Mouse (Mus musculus) embryo, embryonic 10.5 days (tissue): ENCODE measurements around the gene Nup107.

Experiments
- DNase-seq: peaks from one replicate; pipeline ENCODE4 v3.0.0-alpha.2; 2015; ENCODE audit warnings: low spot score

Gene Nup107

GRCm38 (mm10) chr10:117801886-117802285 lies 9.4 kb upstream of the Nup107 start:
- no peak for DNase-seq

GRCm38 (mm10) chr10:117799806-117800205 lies 7.3 kb upstream of the Nup107 start:
- no peak for DNase-seq

DNA sequence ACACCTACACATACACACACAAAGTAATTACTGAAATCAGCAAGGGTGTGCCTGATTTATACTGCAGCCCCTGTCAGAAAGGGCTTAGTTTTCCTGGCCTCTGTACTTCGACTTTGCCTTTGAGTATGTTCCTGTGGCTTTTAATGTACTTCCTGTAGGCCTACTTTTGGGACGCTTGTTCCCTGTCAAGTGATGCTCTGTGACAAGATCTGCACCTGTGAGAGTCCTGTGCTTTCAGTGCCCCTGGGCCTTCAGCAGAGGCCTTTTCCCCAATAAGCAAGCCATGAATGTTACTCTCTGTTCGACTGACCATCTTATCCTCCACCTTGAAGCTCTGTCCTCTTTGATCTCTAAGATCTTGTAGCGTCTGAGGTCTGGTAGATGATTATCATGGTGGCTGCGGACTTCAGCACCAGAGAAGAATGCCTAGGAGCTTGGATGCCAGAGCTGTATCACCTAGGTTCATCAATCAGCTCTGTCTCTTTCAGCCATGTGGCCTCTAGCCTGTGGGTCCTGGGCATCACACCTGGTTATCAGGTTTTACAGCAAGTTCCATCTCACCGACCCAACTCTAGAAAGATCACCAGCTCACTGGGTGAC lies 6.0 kb upstream of the Nup107 start:
- DNase-seq: no peak

DNA sequence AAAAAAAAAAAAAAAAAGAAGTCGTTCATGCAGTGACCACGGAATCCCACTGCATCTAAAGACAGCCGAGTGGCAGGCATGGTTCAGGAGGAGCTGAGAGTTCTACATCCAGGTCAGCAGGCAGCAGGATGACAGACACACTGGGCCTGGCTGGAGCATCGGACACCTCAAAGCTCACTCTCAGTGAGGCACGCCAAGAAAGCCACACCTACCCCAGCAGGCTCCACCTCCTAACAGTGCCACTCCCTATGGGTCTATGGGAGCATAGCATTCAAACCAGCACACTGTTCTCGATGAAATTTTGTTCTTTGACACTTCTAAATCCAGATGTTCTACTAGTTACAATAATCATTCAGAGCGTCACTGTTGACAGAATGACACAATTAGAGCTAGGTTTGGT lies 5.2 kb upstream of the Nup107 start:
- DNase-seq: no peak

GRCm38 (mm10) chr10:117797106-117797505 lies 4.6 kb upstream of the Nup107 start:
- DNase-seq: no peak

DNA sequence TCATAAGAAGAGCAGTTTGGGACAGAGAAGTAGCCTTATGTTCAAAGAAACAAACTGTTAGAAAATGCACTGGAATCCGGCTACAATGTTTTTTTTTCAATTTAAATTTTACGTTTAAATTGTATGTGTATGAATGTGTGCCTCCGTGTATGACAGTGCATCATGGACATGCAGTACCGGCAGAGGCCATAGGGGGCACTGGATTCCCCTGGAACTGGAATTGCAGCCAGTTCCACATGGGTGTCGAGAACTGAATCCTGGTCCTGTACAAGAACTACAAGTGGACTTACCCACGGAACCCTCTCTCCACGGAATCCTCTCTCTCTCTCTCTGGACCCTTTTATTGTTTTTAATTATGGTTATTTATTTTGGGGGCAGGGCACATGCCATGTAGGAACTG lies 3.7 kb upstream of the Nup107 start:
- DNase-seq: no peak

GRCm38 (mm10) chr10:117795206-117795605 lies 2.7 kb upstream of the Nup107 start:
- DNase-seq: no peak

DNA sequence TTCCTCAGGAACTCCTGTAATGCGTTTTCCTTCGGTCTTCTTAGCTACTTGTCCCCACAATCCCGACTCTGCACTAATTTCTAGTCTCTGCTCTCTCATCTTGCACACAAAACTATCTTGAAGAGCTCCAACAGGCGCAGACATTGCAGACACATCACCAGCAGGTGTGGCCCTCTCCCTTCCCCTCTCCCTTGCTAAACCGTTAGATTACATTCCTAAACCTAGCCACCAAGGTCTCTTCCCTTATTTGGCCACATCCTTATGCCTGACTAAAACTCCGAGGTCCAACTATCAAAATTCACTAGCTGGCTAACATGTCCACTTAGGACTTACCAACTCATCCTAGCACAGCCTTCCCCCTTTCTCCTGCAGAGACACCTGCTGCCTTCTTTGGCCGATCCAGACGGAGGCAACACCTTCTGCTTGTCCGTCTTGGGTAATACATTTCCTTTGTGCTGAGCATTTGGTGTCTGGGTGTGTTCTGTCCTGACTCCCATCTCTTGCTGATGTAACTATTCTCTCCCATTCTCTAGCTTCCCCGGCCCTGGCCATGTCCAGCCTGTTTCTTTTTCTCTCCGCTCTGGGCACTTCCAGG lies 1.0 kb upstream of the Nup107 start:
- DNase-seq: peak; percentile 12

GRCm38 (mm10) chr10:117791171-117791470 lies 1.4 kb downstream of the Nup107 start:
- DNase-seq: no peak

DNA sequence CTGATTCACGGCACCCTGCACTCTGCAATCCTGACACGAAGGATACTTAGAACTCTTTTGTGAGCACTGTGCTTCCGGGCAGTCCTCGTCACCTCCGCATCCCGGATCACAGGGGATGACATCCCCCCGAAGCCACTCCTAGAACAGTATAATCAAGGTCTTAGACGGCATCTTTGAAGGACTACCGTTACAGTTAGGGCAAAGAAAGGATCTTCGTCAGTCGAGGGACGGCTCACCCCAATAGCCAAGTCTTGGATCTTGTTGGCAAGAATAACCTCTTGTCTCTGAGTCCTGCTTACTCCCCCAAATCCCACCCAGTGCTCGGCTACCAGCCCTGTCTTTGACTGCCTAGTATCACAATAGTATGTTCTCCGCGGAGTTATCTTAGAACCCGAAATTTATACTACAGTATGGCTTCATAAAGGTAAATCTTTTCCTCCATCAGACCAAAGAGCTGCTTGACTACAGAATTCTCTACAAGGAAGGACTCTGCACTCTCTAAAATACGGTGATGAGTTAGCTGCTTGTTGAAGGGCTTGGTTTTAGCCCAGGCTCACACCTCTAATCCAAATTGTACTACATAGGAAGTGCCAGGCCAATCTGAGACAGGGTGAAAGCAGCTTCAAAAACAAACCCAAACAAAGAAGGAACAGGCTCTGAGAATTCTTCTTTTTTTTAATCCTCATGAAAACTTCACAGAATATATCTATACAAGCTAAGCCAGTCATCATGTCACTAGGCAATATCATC lies 1.9 kb downstream of the Nup107 start:
- no peak for DNase-seq

- no peak for DNase-seq
Observed at GRCm38 (mm10) chr10:117790011-117790410, 2.5 kb downstream of the Nup107 start.

- DNase-seq: no peak
Observed at GRCm38 (mm10) chr10:117784646-117785045, 7.9 kb downstream of the Nup107 start.

DNA sequence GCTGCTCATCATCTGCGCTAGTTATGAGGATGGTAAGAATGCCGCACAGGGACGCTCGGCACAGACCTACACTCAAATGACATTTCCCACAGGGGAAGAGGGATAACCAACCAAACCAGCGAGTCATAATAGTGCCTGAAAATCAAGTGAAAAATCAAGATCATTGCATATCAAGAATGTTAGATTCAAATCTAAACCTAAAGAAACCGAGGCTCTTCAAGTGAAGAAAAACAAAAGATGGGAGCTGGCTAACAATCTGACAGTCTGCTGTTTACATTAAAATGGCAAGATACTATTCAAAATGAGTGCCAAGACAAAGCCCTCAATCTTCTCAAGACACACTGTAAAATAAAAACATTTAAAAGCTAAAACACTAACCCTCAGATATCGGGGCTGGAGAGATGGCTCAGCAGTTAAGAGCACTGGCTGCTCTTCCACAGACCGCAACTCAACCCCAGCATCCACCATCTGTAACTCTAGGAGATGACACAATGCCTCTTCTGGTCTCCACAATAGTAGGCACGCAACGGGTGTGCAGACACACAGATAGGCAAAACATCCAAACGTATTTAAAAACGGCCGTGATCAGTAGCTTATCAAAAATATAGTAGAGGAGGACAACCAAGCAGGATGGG lies 8.6 kb downstream of the Nup107 start:
- DNase-seq: no peak

- DNase-seq: no peak
Observed at GRCm38 (mm10) chr10:117782491-117783260, 9.8 kb downstream of the Nup107 start.

DNA sequence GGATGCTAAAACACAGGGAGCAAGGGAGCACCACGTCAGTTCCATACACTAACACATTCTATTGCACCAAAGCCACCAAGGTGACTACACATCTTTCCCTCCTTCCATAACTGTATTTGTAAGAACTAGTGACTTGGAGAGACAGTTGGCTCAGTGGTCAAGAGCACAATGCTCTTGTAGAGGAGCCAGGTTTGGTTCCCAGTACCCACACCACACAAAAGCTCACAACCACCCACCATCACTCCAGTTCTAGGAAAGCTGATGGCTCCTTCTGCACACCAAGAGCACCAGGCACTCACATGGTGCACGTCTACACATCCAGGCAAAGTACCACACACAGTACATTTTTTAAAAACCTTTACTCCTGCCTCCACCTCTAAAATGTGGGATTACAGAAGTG lies 10.4 kb downstream of the Nup107 start:
- DNase-seq: no peak

DNA sequence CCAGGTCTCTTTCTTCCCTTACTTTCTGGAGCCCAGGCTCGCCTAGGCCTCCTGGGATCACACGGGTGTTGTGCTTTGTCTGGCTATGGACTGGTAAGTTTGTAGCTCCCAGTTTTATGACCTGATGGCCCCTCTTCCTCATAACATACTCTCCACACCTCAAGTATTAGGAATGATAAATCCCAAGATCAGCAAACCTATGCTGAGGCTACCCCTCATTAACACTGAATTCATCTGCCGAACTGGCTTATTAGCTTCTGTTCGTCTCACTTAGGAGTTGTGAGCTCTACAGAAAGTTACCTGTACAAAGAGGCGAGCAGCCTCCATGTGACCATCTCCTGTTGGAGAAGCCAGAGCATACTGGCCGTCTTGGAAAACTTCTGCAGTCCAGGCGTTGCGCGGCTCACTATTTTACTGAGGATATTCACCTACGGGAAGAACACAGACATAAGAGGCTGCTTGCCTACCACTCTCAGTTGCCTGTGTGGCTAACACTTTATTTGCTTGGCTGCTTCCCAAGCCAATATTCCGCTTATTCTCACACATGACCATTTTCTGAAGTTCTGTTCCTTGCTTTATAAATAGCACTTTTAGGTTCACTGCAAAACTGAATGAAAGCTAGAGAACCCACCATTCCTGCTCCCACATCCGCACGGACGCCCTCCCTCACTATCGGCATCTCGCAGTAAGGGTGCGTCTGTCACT lies 11.3 kb downstream of the Nup107 start:
- DNase-seq: no peak

DNA sequence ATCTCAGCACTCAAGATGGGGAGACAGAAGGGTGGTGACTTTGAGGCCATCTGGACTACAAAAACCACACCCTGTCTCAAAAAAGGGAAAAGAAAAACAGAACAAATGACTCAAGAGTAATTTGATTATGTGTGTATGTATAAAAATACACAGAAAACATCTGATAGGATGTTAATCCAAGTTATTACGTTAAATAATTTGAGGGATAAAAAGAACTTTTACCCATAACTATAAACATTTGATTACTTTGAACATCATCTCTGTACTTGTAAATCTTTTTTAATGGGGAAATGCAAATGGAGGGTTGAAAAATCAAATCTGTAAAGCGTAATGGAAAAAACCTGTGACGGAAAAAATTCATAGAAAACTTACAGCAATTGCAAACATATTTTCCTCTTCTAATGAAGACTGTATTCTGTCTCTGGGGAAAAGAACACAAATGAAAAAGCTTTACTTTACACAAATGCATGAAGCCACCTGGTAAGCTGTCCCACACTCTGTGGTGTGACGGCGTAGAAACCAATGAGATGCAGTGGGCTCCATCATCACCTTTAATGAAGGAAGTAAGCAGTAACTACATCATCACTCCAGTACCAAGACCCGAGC lies 12.1 kb downstream of the Nup107 start:
- no peak for DNase-seq

DNA sequence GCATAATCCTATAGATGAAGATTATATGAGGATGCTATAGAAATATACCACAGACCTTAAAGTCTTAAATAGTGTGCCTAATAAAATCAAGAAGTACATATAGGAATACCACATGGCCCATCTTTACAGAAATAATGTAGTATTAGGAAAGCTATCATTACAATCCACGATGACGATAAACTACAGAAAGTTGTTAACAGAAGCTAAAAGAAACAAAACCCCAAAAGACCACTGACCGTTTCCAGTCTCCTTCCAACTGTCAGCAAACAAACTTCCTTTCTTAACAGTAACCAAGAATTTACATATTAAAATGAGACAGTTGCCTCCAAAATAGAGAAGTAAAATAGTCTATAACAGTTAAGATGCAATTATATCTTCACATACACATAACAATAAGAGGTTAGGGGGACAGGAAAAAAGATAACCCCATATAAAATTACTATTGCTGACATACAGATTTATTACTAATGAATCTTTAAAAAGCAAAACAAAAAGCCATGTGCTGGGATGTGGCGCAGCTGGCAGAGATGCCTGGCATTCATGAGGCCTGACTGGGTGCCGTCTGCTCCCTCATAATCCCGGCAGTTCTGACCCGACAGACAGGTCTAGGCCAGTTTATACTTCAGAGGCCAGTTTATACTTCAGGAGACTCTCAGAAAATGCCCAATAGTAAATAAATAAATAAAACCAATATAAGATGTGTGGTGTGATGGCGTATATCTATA lies 12.8 kb downstream of the Nup107 start:
- DNase-seq: no peak

GRCm38 (mm10) chr10:117778951-117779350 lies 13.6 kb downstream of the Nup107 start:
- DNase-seq: no peak

- no peak for DNase-seq
Observed at GRCm38 (mm10) chr10:117778328-117778910, 14.1 kb downstream of the Nup107 start.
